Comparison of ENCODE assay signal across 7 mouse cellular contexts in genomic region chr14:46831837-46832333, GRCm38 (mm10). TPM values are rescaled to one million over a fixed set of nuclear protein-coding genes. Genes with fewer than 3 reads are reported as not detected.
DNase-seq lines count a peak whose midpoint lies in the region; ATAC-seq lines count a peak whose summit lies in the region.

Gene Cgrrf1 (plus strand): TSS chr14:46832125.

- peak within 1 kb of the TSS; percentile 87 for H3K4me2 ChIP-seq in embryonic facial prominence, embryonic 12.5 days (replicated peaks)
- H3K4me2 ChIP-seq in limb, embryonic 11.5 days (ENCODE audit: low read depth, severe bottlenecking) = peak within 1 kb of the TSS; percentile 69
- H3K4me2 ChIP-seq in midbrain, embryonic 14.5 days (ENCODE audit: low read length) = peak within 1 kb of the TSS; percentile 91

- no peaks in the 10 kb centered on the region for H3K9me3 ChIP-seq in embryonic facial prominence, embryonic 12.5 days
- H3K9me3 ChIP-seq in limb, embryonic 11.5 days (ENCODE audit: control insufficient read depth, low read length) = no peaks in the 10 kb centered on the region
- no peaks in the 10 kb centered on the region for H3K9me3 ChIP-seq in midbrain, embryonic 14.5 days (ENCODE audit: control insufficient read depth, low read length)

- 1% methylated on average over 32 of the region's 32 CpGs for WGBS in embryonic facial prominence, embryonic 12.5 days
- under 1% methylated on average over 32 of the region's 32 CpGs for WGBS in limb, embryonic 11.5 days
- WGBS in midbrain, embryonic 14.5 days = under 1% methylated on average over 32 of the region's 32 CpGs

- no peaks in the 10 kb centered on the region for H3K27me3 ChIP-seq in embryonic facial prominence, embryonic 12.5 days
- no peaks in the 10 kb centered on the region for H3K27me3 ChIP-seq in limb, embryonic 11.5 days (ENCODE audit: control insufficient read depth, insufficient read depth, low read length)
- no peaks in the 10 kb centered on the region for H3K27me3 ChIP-seq in midbrain, embryonic 14.5 days (ENCODE audit: control insufficient read depth, insufficient read depth, low read length)

- ATAC-seq in embryonic facial prominence, embryonic 12.5 days (ENCODE audit: insufficient number of reproducible peaks, insufficient read depth, low FRiP score, low TSS enrichment) = peak; percentile 96
- ATAC-seq in limb, embryonic 11.5 days (ENCODE audit: insufficient number of reproducible peaks, low FRiP score, low TSS enrichment, low read depth) = peak; percentile 99
- peak; percentile 98 for ATAC-seq in midbrain, embryonic 14.5 days (ENCODE audit: low FRiP score, low TSS enrichment)

- H3K4me1 ChIP-seq in embryonic facial prominence, embryonic 12.5 days = no peaks in the 10 kb centered on the region
- no peaks in the 10 kb centered on the region; the same call in 1 of the 2 replicates for H3K4me1 ChIP-seq in limb, embryonic 11.5 days (ENCODE audit: control insufficient read depth, insufficient read depth, low read length)
- peaks cover 4% of the 10 kb centered on the region for H3K4me1 ChIP-seq in midbrain, embryonic 14.5 days (ENCODE audit: control insufficient read depth, insufficient read depth, low read length)

- H3K36me3 ChIP-seq in embryonic facial prominence, embryonic 12.5 days = no peaks in the 10 kb centered on the region
- no peaks in the 10 kb centered on the region for H3K36me3 ChIP-seq in limb, embryonic 11.5 days (ENCODE audit: control insufficient read depth, insufficient read depth, low read length)
- H3K36me3 ChIP-seq in midbrain, embryonic 14.5 days (ENCODE audit: control insufficient read depth, insufficient read depth, low read length) = no peaks in the 10 kb centered on the region

- peak within 1 kb of the TSS; percentile 89 for H3K4me3 ChIP-seq in embryonic facial prominence, embryonic 12.5 days
- peak within 1 kb of the TSS; percentile 78 for H3K4me3 ChIP-seq in limb, embryonic 11.5 days (ENCODE audit: low read depth, low read length)
- H3K4me3 ChIP-seq in midbrain, embryonic 14.5 days (replicated peaks; ENCODE audit: low read depth, low read length) = peak within 1 kb of the TSS; percentile 68

- peak within 1 kb of the TSS; percentile 81 for H3K9ac ChIP-seq in embryonic facial prominence, embryonic 12.5 days
- H3K9ac ChIP-seq in limb, embryonic 11.5 days (ENCODE audit: low read length) = peak within 1 kb of the TSS; percentile 82
- peak within 1 kb of the TSS; percentile 73 for H3K9ac ChIP-seq in midbrain, embryonic 14.5 days (replicated peaks; ENCODE audit: low read length)

- DNase-seq in adrenal gland, postnatal 25 days = peak; percentile 96
- peak; percentile 100 for DNase-seq in heart, adult 11 months
- peak; percentile 97 for DNase-seq in kidney, adult 18-20 months
- peak; percentile 97 for DNase-seq in limb, embryonic 11.5 days (ENCODE audit: low spot score)
- peak; percentile 93 for DNase-seq in midbrain, embryonic 14.5 days
- peak; percentile 90 to 91 for DNase-seq in spleen, adult 18-20 months

- H3K27ac ChIP-seq in embryonic facial prominence, embryonic 12.5 days = peak within 1 kb of the TSS; percentile 54; the same call in 1 of the 2 replicates
- no peak within 1 kb of the TSS; the same call in 1 of the 2 replicates for H3K27ac ChIP-seq in limb, embryonic 11.5 days (replicated peaks; ENCODE audit: low read depth, low read length)
- no peak within 1 kb of the TSS for H3K27ac ChIP-seq in midbrain, embryonic 14.5 days (replicated peaks; ENCODE audit: low read depth, low read length)

RNA-seq across cellular contexts. Expression of gene Cgrrf1, which starts in this region (rescaled TPM):
- total RNA-seq in adrenal gland, postnatal 25 days (2021) = 44.9 and 47.9 TPM in 2 replicates
- polyA plus RNA-seq in embryonic facial prominence, embryonic 12.5 days (2016; fragmentation: Nextera tagmentation; extraction: Ambion mirVana) = 24.8 and 26.5 TPM in 2 replicates
- 29.5 and 35.2 TPM in 2 replicates for polyA plus RNA-seq in limb, embryonic 11.5 days (2014; fragmentation: Nextera tagmentation; extraction: Ambion mirVana)
- polyA plus RNA-seq in midbrain, embryonic 14.5 days (2014; fragmentation: Nextera tagmentation; extraction: Ambion mirVana) = 23.7 and 24.0 TPM in 2 replicates
